Mouse (Mus musculus): ENCODE data around the gene Tgif2lx2. TPM values are rescaled to one million over a fixed set of nuclear protein-coding genes. Genes with fewer than 3 reads are reported as not detected.

Tgif2lx2 gene
- polyA plus RNA-seq (2012; ENCODE audit: low replicate concordance) = not detected in 2 replicates

GRCm38 (mm10) chrX:118426927-118427326, at the start of gene Tgif2lx2:
Tgif2lx2 (plus strand) TSS chrX:118427227.

Other genes with a start within 250 kb of the Tgif2lx2 start
- not detected in 2 replicates for gene Tgif2lx1, start 53.5 kb downstream of the Tgif2lx2 start, polyA plus RNA-seq (2012; ENCODE audit: low replicate concordance)